Mouse (Mus musculus) midbrain, embryonic 14.5 days (tissue): Measurements from ENCODE around the gene Tex2. TPM values are rescaled to one million over a fixed set of nuclear protein-coding genes. Genes with fewer than 3 reads are reported as not detected.
"Not testable (repeated sequence)": the region's sequence is repeated elsewhere in the genome, so short reads cannot be mapped to it uniquely, and the experiment has no call there.

ENCODE experiments used
- ATAC-seq: fragments of 200-750 bp; cut with Nextera tagmentation; 2 replicates; pipeline ENCODE4 v1.8.0; 2017; ENCODE audit warnings: moderate number of reproducible peaks, moderate library complexity; ENCODE audit not compliant: low FRiP score, low TSS enrichment
- DNase-seq: peaks from one replicate; pipeline ENCODE4 v3.0.0-alpha.2; 2015
- H3K27ac ChIP-seq: fragments of 300-500 bp; sonication (generic); replicated peaks from 2 replicates; pipeline ENCODE4 v1.5.1; 2014; ENCODE audit warnings: mild to moderate bottlenecking, low read depth, low read length, moderate library complexity
- H3K27me3 ChIP-seq: fragments of 300-500 bp; sonication (generic); 2 replicates; pipeline ENCODE4 v1.6.1; 2014; ENCODE audit warnings: low read length, control low read depth, mixed read lengths; ENCODE audit not compliant: control insufficient read depth, insufficient read depth
- H3K36me3 ChIP-seq: fragments of 300-500 bp; sonication (generic); 2 replicates; pipeline ENCODE4 v1.6.1; 2014; ENCODE audit warnings: low read length, control low read depth; ENCODE audit not compliant: control insufficient read depth, insufficient read depth
- H3K4me1 ChIP-seq: fragments of 300-500 bp; sonication (generic); 2 replicates; pipeline ENCODE4 v1.6.1; 2014; ENCODE audit warnings: mild to moderate bottlenecking, antibody characterized with exemption, low read length, control low read depth; ENCODE audit not compliant: control insufficient read depth, insufficient read depth
- H3K4me2 ChIP-seq: fragments of 300-500 bp; sonication (generic); 2 replicates; pipeline ENCODE4 v1.6.1; 2014; ENCODE audit warnings: mild to moderate bottlenecking, low read length, moderate library complexity
- H3K4me3 ChIP-seq: fragments of 300-500 bp; sonication (generic); replicated peaks from 2 replicates; pipeline ENCODE4 v1.5.1; 2014; ENCODE audit warnings: low read depth, low read length
- H3K9ac ChIP-seq: fragments of 300-500 bp; sonication (generic); replicated peaks from 2 replicates; pipeline ENCODE4 v1.6.1; 2014; ENCODE audit warnings: mild to moderate bottlenecking, low read length, moderate library complexity
- H3K9me3 ChIP-seq: fragments of 300-500 bp; sonication (generic); 2 replicates; pipeline ENCODE4 v1.6.1; 2016; ENCODE audit warnings: low read length, control low read depth, mixed read lengths; ENCODE audit not compliant: control insufficient read depth
- WGBS: fragments of 180-500 bp; shearing (Covaris S2); extraction: QIAGEN DNeasy Blood & Tissue Kit; methylation state at CpG from one replicate; pipeline ENCODE4 v1.1.7; 2014; 5-methylcytosine and 5-hydroxymethylcytosine counted together
- polyA plus RNA-seq: library from polyadenylated mRNA; unstranded; fragments of >200 nt; fragmentation: Nextera tagmentation; extraction: Ambion mirVana; gene quantifications from 2 replicates; pipeline ENCODE4 v1.2.1, GENCODE M21; 2014

Tex2 gene
- polyA plus RNA-seq, 1 experiment from 2014 or later = 29.1 TPM

GRCm38 (mm10) chr11:106627692-106628091 lies 14.5 kb upstream of the Tex2 start:
- no peak overlapping the region for H3K27ac ChIP-seq
- H3K27me3 ChIP-seq = no peaks in the 10 kb centered on the region
- WGBS = 24% methylated on average over 6 of the region's 6 CpGs
- peak; percentile 86 for DNase-seq
- H3K9ac ChIP-seq = no peak overlapping the region
- no peaks in the 10 kb centered on the region for H3K4me1 ChIP-seq
- H3K9me3 ChIP-seq = no peaks in the 10 kb centered on the region
- no peak overlapping the region for H3K4me2 ChIP-seq
- no peak for ATAC-seq
- H3K4me3 ChIP-seq = no peak overlapping the region
- no peaks in the 10 kb centered on the region for H3K36me3 ChIP-seq

- no peak for ATAC-seq
- no peaks in the 10 kb centered on the region for H3K4me1 ChIP-seq
- H3K27ac ChIP-seq = no peak overlapping the region
- no peaks in the 10 kb centered on the region for H3K27me3 ChIP-seq
- no peak overlapping the region for H3K4me2 ChIP-seq
- H3K4me3 ChIP-seq = no peak overlapping the region
- no peak for DNase-seq
- 30% methylated on average over 3 of the region's 3 CpGs for WGBS
- no peaks in the 10 kb centered on the region for H3K9me3 ChIP-seq
- no peak overlapping the region for H3K9ac ChIP-seq
- no peaks in the 10 kb centered on the region for H3K36me3 ChIP-seq
Observed at GRCm38 (mm10) chr11:106625577-106625976, 12.4 kb upstream of the Tex2 start.

- H3K4me2 ChIP-seq = no peak overlapping the region
- ATAC-seq = no peak
- H3K27ac ChIP-seq = no peak overlapping the region
- no peak for DNase-seq
- H3K9ac ChIP-seq = no peak overlapping the region
- WGBS = 79% methylated on average over 2 of the region's 2 CpGs
- no peaks in the 10 kb centered on the region for H3K36me3 ChIP-seq
- no peaks in the 10 kb centered on the region for H3K27me3 ChIP-seq
- H3K9me3 ChIP-seq = no peaks in the 10 kb centered on the region
- H3K4me1 ChIP-seq = no peaks in the 10 kb centered on the region
- H3K4me3 ChIP-seq = no peak overlapping the region
Observed at GRCm38 (mm10) chr11:106623629-106624028, 10.4 kb upstream of the Tex2 start.

DNA sequence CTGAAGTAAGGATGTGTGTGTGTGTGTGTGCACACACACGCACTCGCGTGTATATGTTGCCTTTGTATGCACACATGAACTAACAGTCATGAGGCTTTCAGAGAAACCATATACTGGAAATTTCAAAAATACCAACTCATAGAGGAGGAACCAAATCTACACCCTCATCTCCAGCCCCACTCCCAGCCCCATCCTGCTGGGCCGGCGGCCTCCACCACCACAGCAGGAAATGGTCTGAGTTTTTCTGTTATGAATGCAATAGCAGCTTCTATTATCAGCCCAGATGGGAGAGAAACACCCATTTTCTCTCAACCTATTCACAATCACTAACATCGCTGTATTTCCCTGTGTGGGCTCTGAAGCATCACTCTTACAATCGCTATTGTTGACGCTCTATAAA lies 8.8 kb upstream of the Tex2 start:
- Histone ChIP-seq H3K9me3 (no peaks in the 10 kb centered on the region), H3K27me3 (no peaks in the 10 kb centered on the region), H3K27ac (no peak overlapping the region), H3K4me3 (no peak overlapping the region), H3K36me3 (no peaks in the 10 kb centered on the region), H3K4me2 (no peak overlapping the region), H3K9ac (no peak overlapping the region), H3K4me1 (no peaks in the 10 kb centered on the region)
- ATAC-seq (no peak), DNase-seq (no peak)
- WGBS = 86% methylated on average over 8 of the region's 8 CpGs

DNA sequence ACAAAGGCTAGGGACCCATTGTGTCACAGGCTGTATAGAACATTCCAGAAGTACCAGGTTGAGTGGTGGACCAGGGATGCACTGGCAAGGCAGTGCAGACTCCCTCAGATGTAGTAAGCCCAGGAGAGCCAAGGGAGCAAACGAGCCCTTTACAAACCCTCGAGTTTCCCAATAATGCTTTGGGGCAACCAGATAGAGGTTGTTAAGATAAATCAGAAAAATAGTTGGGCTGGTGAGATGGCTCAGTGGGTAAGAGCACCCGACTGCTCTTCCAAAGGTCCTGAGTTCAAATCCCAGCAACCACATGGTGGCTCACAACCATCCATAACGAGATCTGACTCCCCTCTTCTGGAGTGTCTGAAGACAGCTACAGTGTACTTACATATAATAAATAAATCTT lies 5.5 kb upstream of the Tex2 start:
- WGBS = 84% methylated on average over 4 of the region's 4 CpGs
- ATAC-seq = not testable (repeated sequence)

DNA sequence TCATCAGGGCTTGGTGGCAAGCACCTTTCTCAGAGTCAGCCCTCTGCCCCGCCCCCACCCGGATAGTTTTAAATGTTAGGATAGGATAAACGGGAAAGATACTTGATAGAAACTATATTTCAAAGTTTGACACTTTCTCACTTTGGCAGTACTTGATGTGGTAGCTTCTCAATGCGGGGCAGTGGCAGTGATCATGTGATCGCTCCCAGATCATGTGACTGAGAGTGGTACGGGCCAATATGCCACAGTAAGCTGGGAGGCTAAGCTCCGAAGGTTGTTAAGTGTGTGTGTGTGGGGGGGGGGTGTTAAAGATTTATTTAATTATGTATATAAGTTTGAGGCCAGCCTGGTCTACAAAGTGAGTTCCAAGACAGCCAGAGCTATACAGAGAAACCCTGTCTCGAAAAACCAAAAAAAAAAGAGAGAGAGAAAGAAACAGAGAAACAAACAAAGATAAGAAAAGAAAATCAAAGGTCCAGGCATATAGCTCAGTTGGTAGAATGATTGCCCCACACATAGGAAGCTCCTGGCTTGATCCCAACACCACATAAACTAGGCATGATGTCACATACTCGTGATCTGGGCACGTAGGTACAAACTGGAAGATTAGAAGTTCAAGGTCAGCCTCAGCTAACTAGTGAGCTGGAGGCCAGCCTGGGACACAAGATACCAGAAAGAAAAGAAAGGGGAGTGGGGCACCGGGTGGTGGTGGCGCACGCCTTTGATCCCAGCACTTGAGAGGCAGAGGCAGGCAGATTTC lies 4.8 kb upstream of the Tex2 start:
- WGBS = 82% methylated on average over 13 of the region's 13 CpGs
- DNase-seq (no peak), ATAC-seq (no peak)
- H3K4me3 ChIP-seq = no peak overlapping the region
- no peak overlapping the region for H3K9ac ChIP-seq
- no peaks in the 10 kb centered on the region for H3K36me3 ChIP-seq
- no peaks in the 10 kb centered on the region for H3K9me3 ChIP-seq
- no peak overlapping the region for H3K27ac ChIP-seq
- no peak overlapping the region for H3K4me2 ChIP-seq
- no peaks in the 10 kb centered on the region for H3K4me1 ChIP-seq
- H3K27me3 ChIP-seq = no peaks in the 10 kb centered on the region

More for the DNA sequence above, 5.5 kb upstream of the Tex2 start:
- DNase-seq, H3K27me3 ChIP-seq, H3K9me3 ChIP-seq, H3K4me2 ChIP-seq, H3K27ac ChIP-seq, H3K9ac ChIP-seq, H3K4me1 ChIP-seq, H3K4me3 ChIP-seq, H3K36me3 ChIP-seq: not testable (repeated sequence)

GRCm38 (mm10) chr11:106615561-106615960 lies 2.3 kb upstream of the Tex2 start:
- Histone ChIP-seq H3K4me3 (no peak overlapping the region), H3K9ac (no peak overlapping the region), H3K27ac (no peak overlapping the region), H3K27me3 (no peaks in the 10 kb centered on the region), H3K4me1 (peaks cover 10% of the 10 kb centered on the region; the same call in 1 of the 2 replicates), H3K36me3 (no peaks in the 10 kb centered on the region), H3K4me2 (no peak overlapping the region), H3K9me3 (no peaks in the 10 kb centered on the region)
- ATAC-seq (no peak), DNase-seq (no peak)
- 86% methylated on average over 4 of the region's 4 CpGs for WGBS

GRCm38 (mm10) chr11:106614339-106614645 lies 1.1 kb upstream of the Tex2 start:
- 90% methylated on average over 4 of the region's 4 CpGs for WGBS
- H3K27me3 ChIP-seq = no peaks in the 10 kb centered on the region
- H3K4me3 ChIP-seq = no peak overlapping the region
- H3K36me3 ChIP-seq = no peaks in the 10 kb centered on the region
- peaks cover 10% of the 10 kb centered on the region; the same call in 1 of the 2 replicates for H3K4me1 ChIP-seq
- H3K9me3 ChIP-seq = no peaks in the 10 kb centered on the region
- H3K9ac ChIP-seq = no peak overlapping the region
- no peak overlapping the region for H3K27ac ChIP-seq
- no peak for DNase-seq
- no peak for ATAC-seq
- H3K4me2 ChIP-seq = no peak overlapping the region

- Histone ChIP-seq H3K36me3 (no peaks in the 10 kb centered on the region), H3K4me3 (peak overlapping the region; percentile 90), H3K9ac (peak overlapping the region; percentile 81; the same call in 1 of the 2 replicates), H3K4me2 (peak overlapping the region; percentile 89), H3K4me1 (peaks cover 10% of the 10 kb centered on the region; the same call in 1 of the 2 replicates), H3K27me3 (no peaks in the 10 kb centered on the region), H3K9me3 (no peaks in the 10 kb centered on the region), H3K27ac (peak overlapping the region; percentile 76)
- WGBS = 56% methylated on average over 15 of the region's 15 CpGs
- DNase-seq = no peak
- no peak for ATAC-seq
Observed at GRCm38 (mm10) chr11:106613638-106614338, 565 bp upstream of the Tex2 start.
